Mouse (Mus musculus) liver, embryonic 14.5 days (tissue): ENCODE measurements around the gene Ccdc188. TPM values are rescaled to one million over a fixed set of nuclear protein-coding genes. Genes with fewer than 3 reads are reported as not detected.

Experiments used
- ATAC-seq: fragments of 200-750 bp; cut with Nextera tagmentation; 2 replicates; pipeline ENCODE4 v1.8.0; 2017; ENCODE audit warnings: moderate number of reproducible peaks, mild to moderate bottlenecking, moderate library complexity; ENCODE audit not compliant: insufficient read depth
- DNase-seq, 3 experiments: peaks; one replicate each; pipeline ENCODE4 v3.0.0-alpha.2; 2012 to 2013; ENCODE audit warnings: low read depth in 3 of 3, low spot score in 3 of 3
- H3K27ac ChIP-seq: fragments of 300-500 bp; sonication (generic); 2 replicates; pipeline ENCODE4 v1.5.1; 2014; ENCODE audit warnings: moderate library complexity, mild to moderate bottlenecking, control low read depth, inconsistent platforms
- H3K27me3 ChIP-seq: fragments of 300-500 bp; sonication (generic); 2 replicates; pipeline ENCODE4 v1.6.1; 2014; ENCODE audit warnings: mild to moderate bottlenecking, low read length, moderate library complexity; ENCODE audit not compliant: control insufficient read depth, insufficient read depth
- H3K36me3 ChIP-seq: fragments of 300-500 bp; sonication (generic); replicated peaks from 2 replicates; pipeline ENCODE4 v1.6.1; 2014; ENCODE audit warnings: low read depth; ENCODE audit not compliant: control insufficient read depth, insufficient read depth
- H3K4me1 ChIP-seq, 2 experiments: fragments of 200-500 bp in 1 of 2; fragments of 300-500 bp in 1 of 2; sonication (generic) in 1 of 2; replicated peaks; 2 replicates each; pipeline ENCODE4 v1.6.1; 2012 to 2014; ENCODE audit warnings: antibody characterized with exemption in 1 of 2, inconsistent platforms in 1 of 2, low read length in 1 of 2; ENCODE audit not compliant: control insufficient read depth in 2 of 2, insufficient read depth in 2 of 2
- H3K4me2 ChIP-seq: fragments of 300-500 bp; sonication (generic); 2 replicates; pipeline ENCODE4 v1.6.1; 2014; ENCODE audit warnings: low read depth, mild to moderate bottlenecking, control low read depth, moderate library complexity
- H3K4me3 ChIP-seq, 2 experiments: fragments of 200-500 bp in 1 of 2; fragments of 300-500 bp in 1 of 2; sonication (generic) in 1 of 2; 2 replicates each; pipeline ENCODE4 v1.5.1; 2012 to 2014; ENCODE audit warnings: low read depth in 2 of 2, low read length in 2 of 2, mild to moderate bottlenecking in 2 of 2, control low read depth in 1 of 2, inconsistent platforms in 1 of 2, moderate library complexity in 1 of 2; ENCODE audit not compliant: insufficient read depth in 1 of 2
- H3K9ac ChIP-seq: fragments of 300-500 bp; sonication (generic); replicated peaks from 2 replicates; pipeline ENCODE4 v1.6.1; 2014; ENCODE audit warnings: mild to moderate bottlenecking, control low read depth, moderate library complexity
- H3K9me3 ChIP-seq: fragments of 300-500 bp; sonication (generic); 2 replicates; pipeline ENCODE4 v1.6.1; 2016; ENCODE audit warnings: low read length, mixed read lengths; ENCODE audit not compliant: control insufficient read depth
- CTCF ChIP-seq: IDR thresholded peaks from 2 replicates; pipeline ENCODE4 v1.5.1; 2016; ENCODE audit warnings: antibody characterized with exemption, low read depth, control low read depth
- EP300 ChIP-seq: IDR thresholded peaks from 2 replicates; pipeline ENCODE4 v1.6.1; 2016; ENCODE audit warnings: antibody characterized with exemption, low read depth
- WGBS: fragments of 180-500 bp; shearing (Covaris S2); extraction: QIAGEN DNeasy Blood & Tissue Kit; methylation state at CpG from one replicate; pipeline ENCODE4 v1.1.7; 2014; ENCODE audit not compliant: insufficient replicate concordance; 5-methylcytosine and 5-hydroxymethylcytosine counted together
- polyA plus RNA-seq, 2 experiments: library from polyadenylated mRNA; depleted of rRNA in 1 of 2; stranded (reverse) in 1 of 2; unstranded in 1 of 2; fragments of >200 nt; fragmentation: Nextera tagmentation in 1 of 2; extraction: Ambion mirVana in 1 of 2; gene quantifications; 2 replicates each; pipeline versions ENCODE4 v1.2.1 to v1.2.3; 2012 to 2014

Ccdc188 gene
- polyA plus RNA-seq, 2 experiments: not detected

- peaks cover 1% of the 10 kb centered on the region for H3K27me3 ChIP-seq
- peaks cover 0 to under 1% of the 10 kb centered on the region in 2 experiments; a peak in 1 of 4 replicates for H3K4me1 ChIP-seq
- no peak for ATAC-seq
- H3K9ac ChIP-seq: no peak overlapping the region
- no peak overlapping the region for H3K4me3 ChIP-seq
- 85% methylated on average over 4 of the region's 4 CpGs for WGBS
- no peak overlapping the region for H3K4me2 ChIP-seq
- H3K36me3 ChIP-seq: no peaks in the 10 kb centered on the region
- H3K9me3 ChIP-seq: no peaks in the 10 kb centered on the region
- no peak overlapping the region for H3K27ac ChIP-seq
- TF ChIP-seq CTCF (no peak), EP300 (no peak)
- no peak for DNase-seq
These were observed 11.2 kb downstream of the Ccdc188 start for GRCm38 (mm10) chr16:18228856-18229255.

- no peak overlapping the region for H3K4me3 ChIP-seq
- no peak overlapping the region for H3K27ac ChIP-seq
- no peak overlapping the region for H3K9ac ChIP-seq
- H3K9me3 ChIP-seq: no peaks in the 10 kb centered on the region
- no peaks in the 10 kb centered on the region for H3K36me3 ChIP-seq
- H3K27me3 ChIP-seq: peaks cover 9% of the 10 kb centered on the region
- no peak for ATAC-seq
- WGBS: 56% methylated on average over 11 of the region's 11 CpGs
- DNase-seq: no peak
- TF ChIP-seq CTCF (no peak), EP300 (no peak)
- H3K4me1 ChIP-seq: peaks cover 0 to 5% of the 10 kb centered on the region in 2 experiments; a peak in 1 of 4 replicates
- H3K4me2 ChIP-seq: no peak overlapping the region
These were observed 11.9 kb downstream of the Ccdc188 start for GRCm38 (mm10) chr16:18229622-18230021.

- no peak for ATAC-seq
- Histone ChIP-seq H3K4me2 (no peak overlapping the region), H3K9ac (no peak overlapping the region), H3K27ac (no peak overlapping the region), H3K4me1 (peaks cover 0 to 5% of the 10 kb centered on the region in 2 experiments; a peak in 1 of 4 replicates), H3K9me3 (no peaks in the 10 kb centered on the region), H3K4me3 (no peak overlapping the region), H3K36me3 (no peaks in the 10 kb centered on the region), H3K27me3 (peaks cover 18% of the 10 kb centered on the region)
- TF ChIP-seq CTCF (no peak), EP300 (no peak)
- 70% methylated on average over 6 of the region's 6 CpGs for WGBS
- DNase-seq: no peak
These were observed 12.9 kb downstream of the Ccdc188 start for GRCm38 (mm10) chr16:18230617-18231016.

- H3K4me1 ChIP-seq: peaks cover 0 to 6% of the 10 kb centered on the region in 2 experiments; a peak in 1 of 4 replicates
- 64% methylated on average over 3 of the region's 3 CpGs for WGBS
- no peaks in the 10 kb centered on the region for H3K9me3 ChIP-seq
- no peak overlapping the region for H3K4me2 ChIP-seq
- no peak for TF ChIP-seq CTCF
- no peak for TF ChIP-seq EP300
- H3K27me3 ChIP-seq: peaks cover 23% of the 10 kb centered on the region
- no peak overlapping the region for H3K27ac ChIP-seq
- no peak overlapping the region for H3K9ac ChIP-seq
- ATAC-seq (no peak), DNase-seq (no peak)
- no peaks in the 10 kb centered on the region for H3K36me3 ChIP-seq
- H3K4me3 ChIP-seq: no peak overlapping the region
These were observed 13.4 kb downstream of the Ccdc188 start for GRCm38 (mm10) chr16:18231047-18231446.

GRCm38 (mm10) chr16:18231451-18231850, 13.8 kb downstream of the Ccdc188 start:
- H3K27me3 ChIP-seq: peaks cover 24% of the 10 kb centered on the region
- H3K27ac ChIP-seq: no peak overlapping the region
- peaks cover 2 to 8% of the 10 kb centered on the region in 2 experiments; a peak in 2 of 4 replicates for H3K4me1 ChIP-seq
- WGBS: 70% methylated on average over 4 of the region's 4 CpGs
- H3K36me3 ChIP-seq: no peaks in the 10 kb centered on the region
- no peaks in the 10 kb centered on the region for H3K9me3 ChIP-seq
- no peak overlapping the region for H3K4me2 ChIP-seq
- H3K4me3 ChIP-seq: no peak overlapping the region
- no peak for ATAC-seq
- DNase-seq: no peak
- TF ChIP-seq EP300 (no peak), CTCF (no peak)
- H3K9ac ChIP-seq: no peak overlapping the region

- Histone ChIP-seq H3K4me2 (no peak overlapping the region), H3K4me1 (peaks cover 3 to 15% of the 10 kb centered on the region in 2 experiments; a peak in 3 of 4 replicates), H3K9me3 (no peaks in the 10 kb centered on the region), H3K27me3 (peaks cover 24% of the 10 kb centered on the region), H3K4me3 (no peak overlapping the region), H3K27ac (no peak overlapping the region), H3K9ac (no peak overlapping the region), H3K36me3 (peaks cover 6% of the 10 kb centered on the region)
- no peak for TF ChIP-seq CTCF
- TF ChIP-seq EP300: no peak
- ATAC-seq (no peak), DNase-seq (no peak)
- WGBS: 28% methylated on average over 1 of the region's 1 CpGs
These were observed 15.8 kb downstream of the Ccdc188 start for GRCm38 (mm10) chr16:18233451-18233850.
